Mouse (Mus musculus) ovary, postnatal 14 days (tissue): ENCODE data around the gene Dnah6.

Source experiments
- DNase-seq: peaks from one replicate; pipeline ENCODE4 v3.0.0; 2022; ENCODE audit warnings: low spot score

Dnah6 gene

GRCm38 (mm10) chr6:73228408-73228807, 7.0 kb upstream of the Dnah6 start:
- no peak for DNase-seq

GRCm38 (mm10) chr6:73227376-73228158, 6.1 kb upstream of the Dnah6 start:
- peak; percentile 27 for DNase-seq

GRCm38 (mm10) chr6:73222841-73223526, 1.5 kb upstream of the Dnah6 start:
- peak; percentile 73 for DNase-seq

GRCm38 (mm10) chr6:73221958-73222735, 696 bp upstream of the Dnah6 start:
- no peak for DNase-seq

GRCm38 (mm10) chr6:73211602-73212001, 9.8 kb downstream of the Dnah6 start:
- no peak for DNase-seq

GRCm38 (mm10) chr6:73211036-73211435, 10.4 kb downstream of the Dnah6 start:
- no peak for DNase-seq

GRCm38 (mm10) chr6:73210445-73210972, 10.9 kb downstream of the Dnah6 start:
- DNase-seq, result no peak

- DNase-seq, result no peak
These were observed 11.9 kb downstream of the Dnah6 start for GRCm38 (mm10) chr6:73209598-73209997.

- no peak for DNase-seq
These were observed 16.5 kb downstream of the Dnah6 start for GRCm38 (mm10) chr6:73204937-73205336.

- DNase-seq, result no peak
These were observed 17.7 kb downstream of the Dnah6 start for GRCm38 (mm10) chr6:73203724-73204123.

- no peak for DNase-seq
These were observed 26.2 kb downstream of the Dnah6 start for GRCm38 (mm10) chr6:73195291-73195690.

- no peak for DNase-seq
These were observed 30.7 kb downstream of the Dnah6 start for GRCm38 (mm10) chr6:73190756-73191155.

GRCm38 (mm10) chr6:73184276-73184675, 37.2 kb downstream of the Dnah6 start:
- no peak for DNase-seq

- no peak for DNase-seq
These were observed 38.5 kb downstream of the Dnah6 start for GRCm38 (mm10) chr6:73182987-73183386.

- no peak for DNase-seq
These were observed 39.0 kb downstream of the Dnah6 start for GRCm38 (mm10) chr6:73182410-73182809.

GRCm38 (mm10) chr6:73182006-73182405, 39.4 kb downstream of the Dnah6 start:
- DNase-seq, result no peak

- DNase-seq, result no peak
These were observed 46.3 kb downstream of the Dnah6 start for GRCm38 (mm10) chr6:73175156-73175555.

- DNase-seq, result no peak
These were observed 54.2 kb downstream of the Dnah6 start for GRCm38 (mm10) chr6:73167230-73167629.

- no peak for DNase-seq
These were observed 58.5 kb downstream of the Dnah6 start for GRCm38 (mm10) chr6:73162958-73163357.

- no peak for DNase-seq
These were observed 60.1 kb downstream of the Dnah6 start for GRCm38 (mm10) chr6:73161338-73161737.

GRCm38 (mm10) chr6:73155455-73155854, 66.0 kb downstream of the Dnah6 start:
- no peak for DNase-seq

GRCm38 (mm10) chr6:73153675-73154074, 67.8 kb downstream of the Dnah6 start:
- DNase-seq, result peak; percentile 81
